Mouse (Mus musculus) liver, postnatal 0 days (tissue): ENCODE data around the gene Dock9.

ENCODE experiments used
- CTCF ChIP-seq: sonication (generic); IDR thresholded peaks from 2 replicates; pipeline ENCODE4 v1.5.1; 2016; ENCODE audit warnings: antibody characterized with exemption, low read depth
- EP300 ChIP-seq: IDR thresholded peaks from 2 replicates; pipeline ENCODE4 v1.6.1; 2016; ENCODE audit warnings: antibody characterized with exemption, low read depth, mild to moderate bottlenecking

GRCm38 (mm10) chr14:121606433-121606832 is 191.2 kb downstream of the Dock9 start:
- TF ChIP-seq CTCF (no peak), EP300 (no peak)
